Mouse (Mus musculus) liver, adult 2 months (tissue): ENCODE results near the gene Pnp. TPM values are rescaled to one million over a fixed set of nuclear protein-coding genes. Genes with fewer than 3 reads are reported as not detected.
A peak's percentile ranks its signal among the peaks of the same experiment; 100 is the strongest.
"Not testable (repeated sequence)": the region's sequence is repeated elsewhere in the genome, so short reads cannot be mapped to it uniquely, and the experiment has no call there.

Source experiments
- DNase-seq: peaks from one replicate; pipeline ENCODE4 v3.0.0-alpha.2; 2011; ENCODE audit warnings: low read depth, low spot score; ENCODE audit errors: extremely low read depth
- H3K27ac ChIP-seq: fragments of 200-500 bp; replicated peaks from 2 replicates; pipeline ENCODE4 v1.5.1; 2012; ENCODE audit warnings: low read depth, mild to moderate bottlenecking, control low read depth, inconsistent platforms, low read length; ENCODE audit not compliant: insufficient read depth
- H3K27me3 ChIP-seq: fragments of 200-500 bp; 2 replicates; pipeline ENCODE4 v1.6.1; 2012; ENCODE audit warnings: mild to moderate bottlenecking, moderate library complexity, low read length, inconsistent platforms; ENCODE audit not compliant: control insufficient read depth, insufficient read depth
- H3K36me3 ChIP-seq: fragments of 200-500 bp; 2 replicates; pipeline ENCODE4 v1.6.1; 2012; ENCODE audit warnings: low read length, inconsistent platforms; ENCODE audit not compliant: control insufficient read depth, insufficient read depth
- H3K4me1 ChIP-seq: fragments of 200-500 bp; 2 replicates; pipeline ENCODE4 v1.6.1; 2011; ENCODE audit warnings: low read length; ENCODE audit not compliant: control insufficient read depth, insufficient read depth
- H3K4me3 ChIP-seq: fragments of 200-500 bp; 2 replicates; pipeline ENCODE4 v1.5.1; 2011; ENCODE audit warnings: low read depth, mild to moderate bottlenecking, control low read depth, low read length, moderate library complexity; ENCODE audit not compliant: insufficient read depth
- H3K79me2 ChIP-seq: fragments of 200-500 bp; 2 replicates; pipeline ENCODE4 v1.6.1; 2012; ENCODE audit warnings: inconsistent platforms, mild to moderate bottlenecking, low read length, moderate library complexity; ENCODE audit not compliant: control insufficient read depth, insufficient read depth
- H3K9ac ChIP-seq: fragments of 200-500 bp; 2 replicates; pipeline ENCODE4 v1.6.1; 2012; ENCODE audit warnings: low read depth, mild to moderate bottlenecking, control low read depth, inconsistent platforms, low read length
- CTCF ChIP-seq: fragments of 200-500 bp; IDR thresholded peaks from 2 replicates; pipeline ENCODE4 v1.5.1; 2011; ENCODE audit warnings: low read depth, low read length, control low read depth
- POLR2A ChIP-seq: fragments of 200-500 bp; IDR thresholded peaks from 2 replicates; pipeline ENCODE4 v1.6.1; 2011; ENCODE audit warnings: low read length, control low read depth; ENCODE audit not compliant: insufficient read depth; ENCODE audit errors: extremely low read depth
- WGBS: fragments of 180-500 bp; shearing (Covaris S2); methylation state at CpG from one replicate; pipeline ENCODE4 v1.1.7; 2018; 5-methylcytosine and 5-hydroxymethylcytosine counted together
- polyA plus RNA-seq: library from polyadenylated mRNA; depleted of rRNA; stranded (reverse); fragments of >200 nt; gene quantifications from 2 replicates; pipeline ENCODE4 v1.2.3, GENCODE M21; 2012
- total RNA-seq: library from RNA; depleted of rRNA; stranded (reverse); fragments of >200 nt; gene quantifications from 2 replicates; pipeline ENCODE4 v1.2.3, GENCODE M21; 2014

The Pnp gene
- total and polyA plus RNA-seq, 2 experiments: 83.1 to 111 TPM

DNA sequence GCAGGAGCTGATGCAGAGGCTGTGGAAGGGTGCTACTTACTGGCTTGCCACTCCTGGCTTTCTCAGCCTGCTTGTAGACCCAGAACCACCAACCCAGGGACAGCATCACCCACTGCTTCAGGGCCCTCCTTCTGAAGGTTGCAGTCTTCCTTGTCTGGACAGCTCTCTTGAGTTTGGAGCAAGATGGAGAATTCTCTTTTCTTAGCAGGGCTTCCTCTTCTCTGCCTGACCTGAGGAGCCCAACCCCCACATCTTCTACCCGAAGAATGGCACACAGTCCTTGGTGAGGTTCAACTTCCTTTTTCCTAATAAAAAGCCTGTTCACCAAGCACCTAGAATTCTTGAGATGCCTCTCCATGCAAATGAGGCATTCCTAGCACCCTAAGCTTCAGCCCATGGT is 39.9 kb downstream of the Pnp start:
- TF ChIP-seq POLR2A: no peak
- no peak for TF ChIP-seq CTCF
- H3K9ac ChIP-seq: no peak overlapping the region
- no peak overlapping the region for H3K27ac ChIP-seq
- H3K79me2 ChIP-seq: no peaks in the 10 kb centered on the region
- H3K27me3 ChIP-seq: no peaks in the 10 kb centered on the region
- DNase-seq: no peak
- no peaks in the 10 kb centered on the region for H3K36me3 ChIP-seq
- H3K4me3 ChIP-seq: no peak overlapping the region
- no peaks in the 10 kb centered on the region for H3K4me1 ChIP-seq
- WGBS: 48% methylated on average over 1 of the region's 1 CpGs

DNA sequence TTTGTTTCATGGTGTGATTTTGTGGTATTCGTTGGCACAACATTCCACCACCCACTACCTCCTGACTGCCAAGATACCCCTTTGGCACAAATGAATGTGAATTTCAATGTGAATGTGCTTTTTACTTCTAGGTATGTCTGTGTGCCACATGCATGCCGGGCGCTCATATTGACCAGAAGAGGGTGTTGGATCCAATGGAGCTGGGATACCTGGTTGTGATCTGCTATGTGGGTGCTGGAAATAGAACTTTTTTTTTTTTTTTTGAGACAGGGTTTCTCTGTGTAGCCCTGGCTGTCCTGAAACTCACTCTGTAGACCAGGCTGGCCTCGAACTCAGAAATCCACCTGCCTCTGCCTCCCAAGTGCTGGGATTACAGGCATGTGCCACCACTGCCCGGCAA is 42.2 kb downstream of the Pnp start:
- H3K9ac ChIP-seq, H3K27ac ChIP-seq, H3K36me3 ChIP-seq, DNase-seq, H3K27me3 ChIP-seq, H3K4me3 ChIP-seq, H3K79me2 ChIP-seq, H3K4me1 ChIP-seq: not testable (repeated sequence)
- 94% methylated on average over 5 of the region's 5 CpGs for WGBS

DNA sequence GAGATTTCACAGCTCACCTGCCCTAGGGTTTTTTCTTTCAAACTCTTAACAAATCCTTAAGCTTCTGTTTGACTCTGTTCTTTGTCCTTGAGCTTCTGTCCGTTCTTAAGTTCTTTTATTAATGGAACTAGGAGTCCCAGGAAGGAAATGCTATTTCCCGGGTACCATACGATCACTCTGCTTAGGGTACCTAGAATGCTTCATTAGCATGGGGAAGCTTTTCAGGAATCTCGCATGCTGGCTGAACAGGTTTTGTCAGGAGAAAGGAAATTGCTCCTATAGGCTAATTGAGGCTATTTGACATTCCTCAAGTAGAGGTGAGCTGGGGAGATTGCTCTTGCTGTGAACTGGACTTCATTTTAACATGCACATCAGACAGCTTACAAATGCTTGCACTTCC is 42.8 kb downstream of the Pnp start:
- DNase-seq: no peak
- no peak overlapping the region for H3K9ac ChIP-seq
- H3K36me3 ChIP-seq: no peaks in the 10 kb centered on the region
- no peak overlapping the region for H3K27ac ChIP-seq
- H3K79me2 ChIP-seq: no peaks in the 10 kb centered on the region
- no peaks in the 10 kb centered on the region for H3K27me3 ChIP-seq
- no peak overlapping the region for H3K4me3 ChIP-seq
- WGBS: 71% methylated on average over 4 of the region's 4 CpGs
- no peak for TF ChIP-seq POLR2A
- no peaks in the 10 kb centered on the region; the same call in 1 of the 2 replicates for H3K4me1 ChIP-seq

DNA sequence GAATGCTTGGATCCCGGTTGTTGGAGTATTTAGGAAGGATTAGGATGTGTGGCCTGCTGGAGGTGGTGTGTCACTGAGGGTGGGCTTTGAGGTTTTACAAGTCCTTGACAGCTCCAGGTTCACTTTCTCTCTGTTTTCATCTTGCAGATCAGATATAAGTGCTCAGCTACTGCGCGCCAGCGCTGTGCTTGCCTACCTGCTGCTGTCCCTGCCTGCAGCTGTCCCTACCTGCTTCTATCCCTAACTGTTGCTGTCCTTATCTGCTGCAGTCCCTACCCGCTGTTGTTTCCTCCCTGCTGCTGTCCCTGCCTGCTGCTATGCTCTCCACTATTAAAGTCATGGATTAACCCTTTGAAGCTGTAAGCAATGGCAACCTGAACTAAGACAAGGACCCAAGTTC is 44.1 kb downstream of the Pnp start:
- no peaks in the 10 kb centered on the region for H3K36me3 ChIP-seq
- no peaks in the 10 kb centered on the region for H3K79me2 ChIP-seq
- DNase-seq: no peak
- TF ChIP-seq POLR2A (no peak), CTCF (no peak)
- H3K27ac ChIP-seq: no peak overlapping the region
- no peak overlapping the region for H3K4me3 ChIP-seq
- 81% methylated on average over 5 of the region's 5 CpGs for WGBS
- H3K27me3 ChIP-seq: no peaks in the 10 kb centered on the region
- no peak overlapping the region for H3K9ac ChIP-seq
- H3K4me1 ChIP-seq: no peaks in the 10 kb centered on the region; the same call in 1 of the 2 replicates

DNA sequence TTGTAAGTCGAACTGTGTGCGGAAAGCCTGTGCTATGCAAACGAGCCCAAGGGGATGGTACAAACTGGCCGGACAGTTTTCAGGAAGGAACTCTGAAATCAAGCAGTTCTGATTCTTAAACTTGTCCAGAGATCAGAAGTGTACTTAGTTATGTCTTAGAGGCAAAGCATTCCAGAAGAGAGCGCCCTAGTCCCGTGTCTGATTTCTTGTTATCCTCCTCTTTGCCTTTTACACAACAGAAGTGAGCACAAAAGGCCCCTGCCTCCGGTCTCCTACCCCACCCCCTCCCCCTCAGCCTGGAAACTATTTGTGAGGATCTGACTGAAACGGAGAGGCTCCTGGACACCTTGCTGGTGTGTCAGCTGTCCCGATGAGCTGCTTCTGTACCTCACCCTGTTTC is 45.8 kb downstream of the Pnp start:
- Histone ChIP-seq H3K79me2 (no peaks in the 10 kb centered on the region), H3K36me3 (no peaks in the 10 kb centered on the region), H3K9ac (peak overlapping the region; percentile 12; the same call in 1 of the 2 replicates), H3K4me3 (no peak overlapping the region), H3K4me1 (no peaks in the 10 kb centered on the region; the same call in 1 of the 2 replicates), H3K27me3 (no peaks in the 10 kb centered on the region), H3K27ac (no peak overlapping the region)
- TF ChIP-seq CTCF (no peak), POLR2A (no peak)
- 51% methylated on average over 9 of the region's 9 CpGs for WGBS
- DNase-seq: no peak

DNA sequence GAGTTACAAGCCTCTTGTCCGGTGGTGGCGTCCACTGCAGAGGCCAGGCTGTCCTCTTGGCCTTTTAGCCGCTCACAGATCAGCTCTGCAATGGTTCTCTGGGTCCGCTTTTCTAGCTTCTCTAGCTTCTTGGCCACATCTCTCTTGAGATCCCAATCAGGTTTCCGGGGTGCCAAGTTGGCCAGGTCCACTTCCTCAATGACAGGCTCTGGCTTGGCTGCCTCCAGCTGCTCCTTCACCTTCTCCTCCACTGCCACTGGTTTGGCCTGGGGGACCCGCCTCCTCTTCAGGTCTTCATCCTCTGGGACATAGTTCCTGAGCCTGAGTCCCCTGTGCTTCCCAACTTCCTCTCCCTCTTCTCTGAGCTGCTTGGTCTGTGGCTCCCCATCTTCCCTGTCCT is 47.6 kb downstream of the Pnp start:
- DNase-seq, H3K27me3 ChIP-seq, H3K79me2 ChIP-seq, H3K27ac ChIP-seq, H3K36me3 ChIP-seq, H3K9ac ChIP-seq, H3K4me3 ChIP-seq, H3K4me1 ChIP-seq: not testable (repeated sequence)
- 95% methylated on average over 6 of the region's 6 CpGs for WGBS

DNA sequence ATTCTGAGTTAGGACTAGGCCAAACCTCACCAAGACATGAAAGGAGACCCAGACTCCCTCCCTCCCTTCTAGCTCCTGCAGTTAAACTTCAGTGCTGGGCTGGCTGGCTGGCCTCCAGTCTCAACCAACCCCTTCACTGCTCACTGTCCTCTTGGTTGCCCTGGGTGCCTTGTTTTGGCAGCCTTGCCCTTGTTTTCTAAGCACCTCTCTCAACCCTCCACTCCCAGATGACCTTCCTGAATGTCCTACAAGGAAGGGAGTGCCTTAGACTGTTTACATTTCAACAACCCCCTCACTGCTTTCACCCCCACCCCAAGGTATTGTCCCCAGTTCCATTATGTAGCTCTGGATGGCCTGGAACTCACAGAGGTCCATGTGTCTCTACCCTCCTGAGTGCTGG is 48.7 kb downstream of the Pnp start:
- Histone ChIP-seq H3K36me3 (no peaks in the 10 kb centered on the region), H3K9ac (no peak overlapping the region), H3K27me3 (no peaks in the 10 kb centered on the region), H3K27ac (no peak overlapping the region), H3K4me3 (no peak overlapping the region), H3K4me1 (no peaks in the 10 kb centered on the region; the same call in 1 of the 2 replicates), H3K79me2 (no peaks in the 10 kb centered on the region)
- no peak for DNase-seq
- TF ChIP-seq CTCF: no peak
- TF ChIP-seq POLR2A: no peak
